Mouse (Mus musculus) CD4-positive helper T cell, adult 2 months (primary cell): ENCODE results near the gene Gm6164.
"Not testable (repeated sequence)": the region's sequence is repeated elsewhere in the genome, so short reads cannot be mapped to it uniquely, and the experiment has no call there.

ENCODE experiments used
- DNase-seq: peaks from one replicate; pipeline ENCODE4 v3.0.0-alpha.2; 2012; ENCODE audit warnings: low read depth, missing footprints, low spot score

The Gm6164 gene

GRCm38 (mm10) chr7:20205507-20205906 is at the start of gene Gm6164:
Gene Gm6164 (minus strand): TSS chr7:20205607.
- DNase-seq, result not testable (repeated sequence)

- DNase-seq, result not testable (repeated sequence)
Measured at GRCm38 (mm10) chr7:20233728-20234127, 28.3 kb upstream of the Gm6164 start, which contains the start of gene Gm4498. Gene Gm4498 (minus strand): TSS chr7:20233828.

- DNase-seq, result not testable (repeated sequence)
Measured at GRCm38 (mm10) chr7:20193410-20193809, 12.0 kb downstream of the Gm6164 start, which contains the start of gene Vmn1r95. Gene Vmn1r95 (plus strand): TSS chr7:20193710.

GRCm38 (mm10) chr7:20168277-20168676 is 37.1 kb downstream of the Gm6164 start, which contains the start of gene Vmn1r94:
Gene Vmn1r94 (minus strand): TSS chr7:20168377.
- DNase-seq, result not testable (repeated sequence)
